ENCODE assay signal across 9 mouse cellular contexts in the genomic region with DNA sequence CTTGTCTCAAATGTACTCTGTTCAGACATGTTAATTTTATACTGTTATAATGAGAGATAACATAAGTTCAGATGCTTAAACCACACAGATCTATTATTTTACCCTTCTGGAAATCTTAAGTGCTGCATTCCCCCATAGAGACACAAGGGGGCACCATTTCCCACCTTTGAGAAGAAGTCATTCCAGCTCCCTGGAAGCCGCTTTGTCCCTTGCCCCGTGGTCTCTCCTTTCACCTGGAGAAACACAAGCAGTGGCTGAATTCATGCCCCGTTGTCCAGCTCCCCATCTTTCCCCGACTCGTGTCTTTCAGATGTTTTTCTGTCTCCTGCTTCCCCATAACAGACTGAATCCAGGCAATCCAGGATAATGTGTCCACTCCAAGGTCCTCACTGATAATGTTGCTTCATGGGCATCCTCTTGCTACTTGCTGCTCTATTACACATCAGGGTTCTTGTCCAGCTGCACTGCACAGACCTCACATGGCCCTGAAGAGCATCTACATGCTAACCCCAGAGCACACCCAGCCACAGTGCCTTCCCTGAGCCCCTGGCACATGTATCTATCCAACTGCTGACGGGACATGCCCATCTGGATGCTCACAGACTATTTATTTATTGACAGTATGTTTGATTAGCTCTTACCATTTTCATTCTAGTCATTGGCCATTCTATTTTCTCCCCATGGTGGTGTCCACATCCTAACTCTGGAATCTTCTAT.
DNase-seq lines count a peak whose midpoint lies in the region; ATAC-seq and TF ChIP-seq lines count a peak whose summit lies in the region.
"Had no signal": no experiment of that assay in that cellular context is flagged by ENCODE, and none has a peak within 500 bp of the region (broad histone marks: within the 10 kb centered on the region; RNA-seq: fewer than 3 reads in every experiment).

No protein-coding gene starts in this region.

- no peaks in the 10 kb centered on the region for H3K4me1 ChIP-seq in lung, embryonic 14.5 days (ENCODE audit: insufficient read depth)
- H3K4me1 ChIP-seq in lung, adult 2 months (ENCODE audit: control insufficient read depth, insufficient read depth, low read length), result no peaks in the 10 kb centered on the region
- no peaks in the 10 kb centered on the region for H3K4me1 ChIP-seq in forebrain, embryonic 11.5 days (replicated peaks; ENCODE audit: control insufficient read depth, insufficient read depth, low read length)
- no peaks in the 10 kb centered on the region for H3K4me1 ChIP-seq in neural tube, embryonic 11.5 days (ENCODE audit: control insufficient read depth, insufficient read depth, low read length)

- H3K4me2 ChIP-seq in lung, embryonic 14.5 days, result no peak overlapping the region
- H3K4me2 ChIP-seq in forebrain, embryonic 11.5 days (ENCODE audit: low read depth, low read length, severe bottlenecking), result no peak overlapping the region
- H3K4me2 ChIP-seq in neural tube, embryonic 11.5 days (ENCODE audit: low read depth), result no peak overlapping the region

- no peaks in the 10 kb centered on the region for H3K27me3 ChIP-seq in lung, embryonic 14.5 days (ENCODE audit: insufficient read depth, low read length)
- no peaks in the 10 kb centered on the region for H3K27me3 ChIP-seq in forebrain, embryonic 11.5 days (ENCODE audit: control insufficient read depth, insufficient read depth, low read length)
- H3K27me3 ChIP-seq in neural tube, embryonic 11.5 days (ENCODE audit: control insufficient read depth, insufficient read depth, low read length), result no peaks in the 10 kb centered on the region

- no peaks in the 10 kb centered on the region for H3K36me3 ChIP-seq in lung, embryonic 14.5 days (ENCODE audit: insufficient read depth)
- H3K36me3 ChIP-seq in forebrain, embryonic 11.5 days (ENCODE audit: control insufficient read depth, insufficient read depth, low read length), result no peaks in the 10 kb centered on the region
- no peaks in the 10 kb centered on the region for H3K36me3 ChIP-seq in neural tube, embryonic 11.5 days (ENCODE audit: control insufficient read depth, insufficient read depth, low read length)

- no peak overlapping the region for H3K9ac ChIP-seq in lung, embryonic 14.5 days
- H3K9ac ChIP-seq in forebrain, embryonic 11.5 days (ENCODE audit: low read length), result no peak overlapping the region
- no peak overlapping the region for H3K9ac ChIP-seq in neural tube, embryonic 11.5 days (ENCODE audit: low read length)

- intact Hi-C loops in left cerebral cortex, postnatal 4 days (cut with DNase I), result no loop called here

- TF ChIP-seq POLR2A in lung, adult 2 months (IDR thresholded peaks at IDR 0.05; ENCODE audit: borderline replicate concordance, extremely low read depth, low read depth, low read length), result no peak
- no peak for TF ChIP-seq POLR2A in brain, embryonic 14.5 days (IDR thresholded peaks at IDR 0.05; ENCODE audit: borderline replicate concordance, extremely low read depth, insufficient read depth, insufficient read length, poor library complexity, severe bottlenecking)

- TF ChIP-seq CTCF in lung, embryonic 14.5 days (IDR thresholded peaks at IDR 0.05; ENCODE audit: low read depth), result peak; percentile 77
- no peak for TF ChIP-seq CTCF in lung, adult 2 months (IDR thresholded peaks at IDR 0.05; ENCODE audit: insufficient read depth, low read length)
- peak; percentile 77 for TF ChIP-seq CTCF in brain, embryonic 14.5 days (IDR thresholded peaks at IDR 0.05; ENCODE audit: borderline replicate concordance, extremely low read depth, insufficient read depth, insufficient read length)

- ATAC-seq in lung, embryonic 14.5 days (ENCODE audit: insufficient read depth), result peak; percentile 28; the same call in 1 of the 2 replicates
- ATAC-seq in forebrain, embryonic 11.5 days (replicated peaks; ENCODE audit: low FRiP score), result no peak
- 0 out of 2 replicates have a peak, but pooled peaks have one; percentile 31 for ATAC-seq in neural tube, embryonic 11.5 days (ENCODE audit: insufficient read depth, low FRiP score, low TSS enrichment)
- no peak for ATAC-seq in megakaryocyte-erythroid progenitor cell, adult 5-6 weeks (replicated peaks; ENCODE audit: low FRiP score, low TSS enrichment, poor library complexity, severe bottlenecking)

- no peaks in the 10 kb centered on the region for H3K9me3 ChIP-seq in lung, embryonic 14.5 days (ENCODE audit: low read depth, low read length)
- no peaks in the 10 kb centered on the region for H3K9me3 ChIP-seq in forebrain, embryonic 11.5 days (ENCODE audit: control insufficient read depth, low read length)
- no peaks in the 10 kb centered on the region for H3K9me3 ChIP-seq in neural tube, embryonic 11.5 days (ENCODE audit: control insufficient read depth, low read length)

- 31% methylated on average over 6 of the region's 6 CpGs for WGBS in lung, embryonic 14.5 days
- WGBS in lung, adult 2 months, result 27% methylated on average over 6 of the region's 6 CpGs
- 31% methylated on average over 6 of the region's 6 CpGs for WGBS in forebrain, embryonic 11.5 days
- WGBS in neural tube, embryonic 11.5 days, result 28% methylated on average over 6 of the region's 6 CpGs

- H3K27ac ChIP-seq in lung, embryonic 14.5 days (ENCODE audit: low read depth), result no peak overlapping the region
- no peak overlapping the region for H3K27ac ChIP-seq in forebrain, embryonic 11.5 days (ENCODE audit: low read depth, low read length)
- no peak overlapping the region for H3K27ac ChIP-seq in neural tube, embryonic 11.5 days (ENCODE audit: low read depth, low read length)
- H3K27ac ChIP-seq: macrophage had no signal

- no peak overlapping the region for H3K4me3 ChIP-seq in lung, embryonic 14.5 days (ENCODE audit: low read depth, low read length)
- no peak overlapping the region for H3K4me3 ChIP-seq in lung, adult 2 months (replicated peaks; ENCODE audit: extremely low read depth, low read depth, low read length)
- no peak overlapping the region for H3K4me3 ChIP-seq in forebrain, embryonic 11.5 days (ENCODE audit: low read depth, low read length)
- no peak overlapping the region for H3K4me3 ChIP-seq in neural tube, embryonic 11.5 days (ENCODE audit: low read depth, low read length)

- peak; percentile 78 for DNase-seq in lung, embryonic 14.5 days
- DNase-seq in lung, adult 2 months, result no peak
- peak; percentile 83 for DNase-seq in brain, embryonic 14.5 days (ENCODE audit: low read depth)
- DNase-seq in forebrain, embryonic 11.5 days (ENCODE audit: low spot score), result peak; percentile 69
- DNase-seq in induced T-regulatory cell, adult 2 months (ENCODE audit: low read depth), result peak; percentile 24
- DNase-seq in left cerebral cortex, postnatal 4 days, result peak; percentile 61
- peak; percentile 58 for DNase-seq in neural tube, embryonic 11.5 days (ENCODE audit: low spot score)

Comparison
In these comparisons a context has a peak if more than half of its experiments do, and no peak if none do; other contexts are left out.
1. ATAC-seq: peak in lung, embryonic 14.5 days (single experiment) and neural tube, embryonic 11.5 days (single experiment); none in forebrain, embryonic 11.5 days (single experiment) and megakaryocyte-erythroid progenitor cell, adult 5-6 weeks (single experiment).